Mouse (Mus musculus) neutrophil, adult 65 days (primary cell): ENCODE data around the gene Cldn34b3. TPM values are rescaled to one million over a fixed set of nuclear protein-coding genes. Genes with fewer than 3 reads are reported as not detected.

ENCODE experiments used
- total RNA-seq: library from RNA; stranded (reverse); gene quantifications from 2 replicates; pipeline ENCODE4 v1.2.4, GENCODE M21; 2023

The Cldn34b3 gene
- total RNA-seq: not detected in 2 replicates

DNA sequence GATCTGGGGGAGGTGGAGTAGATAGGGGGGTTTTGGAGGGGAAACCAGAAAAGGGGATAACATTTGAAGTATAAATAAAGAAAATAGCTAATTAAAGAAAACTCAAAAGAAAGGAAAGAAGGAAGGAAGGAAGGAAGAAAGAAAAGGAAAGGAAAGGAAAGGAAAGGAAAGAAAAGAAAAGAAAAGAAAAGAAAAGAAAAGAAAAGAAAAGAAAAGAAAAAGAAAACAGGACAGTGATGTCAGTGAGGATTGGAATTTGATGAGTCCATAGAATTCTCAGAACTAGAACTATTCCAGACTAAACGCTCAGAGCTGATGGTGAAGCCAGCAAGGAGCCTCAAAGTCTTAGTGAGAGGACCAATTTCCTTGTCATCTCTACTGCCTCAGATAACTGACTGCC lies at the start of gene Cldn34b3:
Cldn34b3 (plus strand) TSS at position 301 of the 400 bp plus-strand sequence.

Other genes with a start within 250 kb of the Cldn34b3 start
- not detected in 2 replicates for gene Cldn34b4, start 129.0 kb downstream of the Cldn34b3 start, total RNA-seq